In the genomic region with DNA sequence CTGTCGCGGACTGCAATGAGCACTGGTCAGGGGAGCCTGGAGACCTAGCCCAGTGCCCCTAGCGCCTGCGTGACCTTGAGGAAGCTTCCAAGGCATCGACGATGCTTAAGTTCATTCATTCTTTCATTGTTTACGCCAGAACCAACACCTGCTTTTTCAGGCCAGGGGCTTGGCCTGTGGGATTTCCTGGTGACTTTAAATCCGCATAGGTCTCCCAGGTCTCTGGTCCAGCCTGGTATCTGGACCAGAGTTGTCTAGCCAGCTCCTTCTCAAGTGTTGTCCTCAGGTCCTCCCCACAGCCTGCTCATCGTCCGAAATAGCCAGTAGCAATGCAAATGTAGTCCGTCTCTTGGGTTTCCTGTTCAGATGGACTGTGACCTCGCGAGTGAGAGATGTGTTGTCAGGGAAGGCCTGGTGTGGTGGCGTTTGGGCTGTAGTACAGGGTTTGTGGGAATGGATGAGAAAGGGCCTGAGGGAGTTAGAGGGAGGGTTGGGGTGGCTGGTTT, we compare ENCODE assay signal across 8 mouse cellular contexts. TPM values are rescaled to one million over a fixed set of nuclear protein-coding genes. Genes with fewer than 3 reads are reported as not detected.
DNase-seq lines count a peak whose midpoint lies in the region; ATAC-seq and TF ChIP-seq lines count a peak whose summit lies in the region.

No protein-coding gene starts in this region.

- no peak for TF ChIP-seq CTCF in E14TG2a.4 (conservative IDR thresholded peaks at IDR 0.05; ENCODE audit: low read length)
- TF ChIP-seq CTCF in forebrain, postnatal 0 days (IDR thresholded peaks at IDR 0.05; ENCODE audit: low read depth): no peak

- H3K9ac ChIP-seq in forebrain, postnatal 0 days: 0 out of 2 replicates have a peak overlapping the region, but pooled peaks have one; percentile 22

- no peaks in the 10 kb centered on the region for H3K9me3 ChIP-seq in heart, embryonic 10.5 days
- no peaks in the 10 kb centered on the region for H3K9me3 ChIP-seq in E14TG2a.4 (ENCODE audit: low read length)
- no peaks in the 10 kb centered on the region for H3K9me3 ChIP-seq in forebrain, postnatal 0 days (ENCODE audit: low read length)
- no peaks in the 10 kb centered on the region for H3K9me3 ChIP-seq in midbrain, embryonic 10.5 days (replicated peaks)

- peaks cover 53% of the 10 kb centered on the region for H3K4me1 ChIP-seq in heart, embryonic 10.5 days
- peaks cover 80% of the 10 kb centered on the region for H3K4me1 ChIP-seq in E14TG2a.4 (replicated peaks; ENCODE audit: low read depth, low read length)
- no peaks in the 10 kb centered on the region for H3K4me1 ChIP-seq in forebrain, postnatal 0 days (ENCODE audit: insufficient read depth)
- H3K4me1 ChIP-seq in midbrain, embryonic 10.5 days: peaks cover 66% of the 10 kb centered on the region

- WGBS in heart, embryonic 10.5 days: 3% methylated on average over 14 of the region's 14 CpGs
- WGBS in forebrain, postnatal 0 days: 2% methylated on average over 14 of the region's 14 CpGs
- WGBS in midbrain, embryonic 10.5 days: 2% methylated on average over 14 of the region's 14 CpGs

- H3K4me3 ChIP-seq in heart, embryonic 10.5 days: peak overlapping the region; percentile 71
- peak overlapping the region; percentile 91 for H3K4me3 ChIP-seq in E14TG2a.4 (replicated peaks; ENCODE audit: low read length)
- peak overlapping the region; percentile 54 for H3K4me3 ChIP-seq in forebrain, postnatal 0 days (ENCODE audit: low read depth, low read length)
- H3K4me3 ChIP-seq in midbrain, embryonic 10.5 days: peak overlapping the region; percentile 91

- intact Hi-C loops in heart, postnatal 14 days (cut with DNase I): no loop called here

- H3K27me3 ChIP-seq in heart, embryonic 10.5 days (ENCODE audit: insufficient read depth, poor library complexity, severe bottlenecking): 0 out of 2 replicates have a peak, but pooled peaks cover 5% of the 10 kb centered on the region
- H3K27me3 ChIP-seq in E14TG2a.4 (ENCODE audit: insufficient read depth, low read length): peaks cover 5% of the 10 kb centered on the region; the same call in 1 of the 2 replicates
- H3K27me3 ChIP-seq in forebrain, postnatal 0 days (ENCODE audit: insufficient read depth, low read length): no peaks in the 10 kb centered on the region
- no peaks in the 10 kb centered on the region; the same call in 1 of the 2 replicates for H3K27me3 ChIP-seq in midbrain, embryonic 10.5 days (ENCODE audit: low read depth, poor library complexity, severe bottlenecking)

- peak overlapping the region; percentile 100 for H3K4me2 ChIP-seq in forebrain, postnatal 0 days (ENCODE audit: low read depth)

- DNase-seq in heart, embryonic 10.5 days (ENCODE audit: low spot score): no peak
- no peak for DNase-seq in heart, postnatal 14 days
- DNase-seq in forebrain, postnatal 0 days: no peak
- peak; percentile 49 for DNase-seq in midbrain, embryonic 10.5 days (ENCODE audit: low spot score)
- no peak for DNase-seq in cerebellum, adult 11 months
- no peak for DNase-seq in cerebellum, adult 18-20 months
- DNase-seq in layer of hippocampus, postnatal 10 days (ENCODE audit: low spot score in 2 of 2): no peak

- peak overlapping the region; percentile 88 for H3K27ac ChIP-seq in heart, embryonic 10.5 days
- no peak overlapping the region for H3K27ac ChIP-seq in forebrain, postnatal 0 days (ENCODE audit: low read depth, low read length)
- peak overlapping the region; percentile 95 for H3K27ac ChIP-seq in midbrain, embryonic 10.5 days (replicated peaks)

- ATAC-seq in forebrain, postnatal 0 days: no peak

- H3K36me3 ChIP-seq in heart, embryonic 10.5 days: no peaks in the 10 kb centered on the region; the same call in 1 of the 2 replicates
- peaks cover 5% of the 10 kb centered on the region for H3K36me3 ChIP-seq in E14TG2a.4 (ENCODE audit: insufficient read depth, low read length)
- no peaks in the 10 kb centered on the region for H3K36me3 ChIP-seq in forebrain, postnatal 0 days (ENCODE audit: insufficient read depth)
- peaks cover 10% of the 10 kb centered on the region; the same call in 1 of the 2 replicates for H3K36me3 ChIP-seq in midbrain, embryonic 10.5 days

RNA-seq across cellular contexts. Expression of a gene that starts 1.1 kb away (rescaled TPM):
- 6.3 and 6.6 TPM in 2 replicates for polyA plus RNA-seq in heart, embryonic 10.5 days (2016; fragmentation: Nextera tagmentation; extraction: Ambion mirVana)
- 10 to 100 TPM in 1 of 2 experiments, 1 to 10 TPM in 1; 9.4 to 10.4 TPM for total RNA-seq in heart, postnatal 14 days (2021)
- 0.85 and 1.2 TPM in 2 replicates for total RNA-seq in forebrain, postnatal 0 days (2014; rRNA removed)
- 0.84 and 1.4 TPM in 2 replicates for polyA plus RNA-seq in forebrain, postnatal 0 days (2015; fragmentation: Nextera tagmentation; extraction: Ambion mirVana)
- 10.3 and 10.8 TPM in 2 replicates for polyA plus RNA-seq in midbrain, embryonic 10.5 days (2016; fragmentation: Nextera tagmentation; extraction: Ambion mirVana)
- 1 to 10 TPM; 1.1 to 2.3 TPM for total RNA-seq in layer of hippocampus, postnatal 10 days (2021)

RNA-seq across cellular contexts. Expression of a gene that starts 30.0 kb away (rescaled TPM):
- 324 and 492 TPM in 2 replicates for polyA plus RNA-seq in heart, embryonic 10.5 days (2016; fragmentation: Nextera tagmentation; extraction: Ambion mirVana)
- 10 to 100 TPM; 85.4 to 93.7 TPM for total RNA-seq in heart, postnatal 14 days (2021)
- 134 and 153 TPM in 2 replicates for total RNA-seq in forebrain, postnatal 0 days (2014; rRNA removed)
- polyA plus RNA-seq in forebrain, postnatal 0 days (2015; fragmentation: Nextera tagmentation; extraction: Ambion mirVana): 177 and 185 TPM in 2 replicates
- 619 and 802 TPM in 2 replicates for polyA plus RNA-seq in midbrain, embryonic 10.5 days (2016; fragmentation: Nextera tagmentation; extraction: Ambion mirVana)
- total RNA-seq in layer of hippocampus, postnatal 10 days (2021): 100 to 1,000 TPM in 1 of 2 experiments, 10 to 100 TPM in 1; 80.3 to 101 TPM

RNA-seq across cellular contexts. Expression of a gene that starts 32.9 kb away (rescaled TPM):
- polyA plus RNA-seq in heart, embryonic 10.5 days (2016; fragmentation: Nextera tagmentation; extraction: Ambion mirVana): 3.4 and 3.7 TPM in 2 replicates
- total RNA-seq in heart, postnatal 14 days (2021): 10 to 100 TPM; 11.6 to 12.8 TPM
- 3.5 and 3.8 TPM in 2 replicates for total RNA-seq in forebrain, postnatal 0 days (2014; rRNA removed)
- 2.0 and 2.5 TPM in 2 replicates for polyA plus RNA-seq in forebrain, postnatal 0 days (2015; fragmentation: Nextera tagmentation; extraction: Ambion mirVana)
- polyA plus RNA-seq in midbrain, embryonic 10.5 days (2016; fragmentation: Nextera tagmentation; extraction: Ambion mirVana): 6.0 and 7.1 TPM in 2 replicates
- 1 to 10 TPM; 5.1 to 5.6 TPM for total RNA-seq in layer of hippocampus, postnatal 10 days (2021)
